Mouse (Mus musculus): ENCODE data around the gene Gfra4. TPM values are rescaled to one million over a fixed set of nuclear protein-coding genes. Genes with fewer than 3 reads are reported as not detected.
A peak's percentile ranks its signal among the peaks of the same experiment; 100 is the strongest.

Gene Gfra4
- total and polyA plus RNA-seq, 2 experiments from 2014 or later = 57.9 to 68.6 TPM

- WGBS = 89% methylated on average over 5 of the region's 5 CpGs
Measured at GRCm38 (mm10) chr2:131080507-131080906, 37.6 kb upstream of the Gfra4 start.

GRCm38 (mm10) chr2:131072536-131072935, 29.6 kb upstream of the Gfra4 start:
- no peak for TF ChIP-seq CTCF (IDR thresholded peaks at IDR 0.05)
- Histone ChIP-seq H3K4me2 (ENCODE audit: low read depth, low read length, poor library complexity, severe bottlenecking) (no peak overlapping the region), H3K27me3 (ENCODE audit: insufficient read depth, low read length) (no peaks in the 10 kb centered on the region), H3K9me3 (ENCODE audit: low read length) (no peaks in the 10 kb centered on the region), H3K27ac (ENCODE audit: low read depth, low read length) (no peak overlapping the region), H3K36me3 (ENCODE audit: insufficient read depth, low read length) (no peaks in the 10 kb centered on the region), H3K4me1 (ENCODE audit: insufficient read depth, low read length) (no peaks in the 10 kb centered on the region), H3K4me3 (ENCODE audit: low read depth, low read length) (no peak overlapping the region), H3K9ac (replicated peaks; ENCODE audit: low read length, poor library complexity, severe bottlenecking) (no peak overlapping the region)
- ATAC-seq (ENCODE audit: low FRiP score) (no peak), DNase-seq (ENCODE audit: low spot score) (no peak)
- 83% methylated on average over 10 of the region's 10 CpGs for WGBS

More at GRCm38 (mm10) chr2:131080507-131080906, 37.6 kb upstream of the Gfra4 start:
- Histone ChIP-seq H3K9me3 (ENCODE audit: low read length) (no peaks in the 10 kb centered on the region), H3K4me3 (ENCODE audit: low read depth, low read length) (no peak overlapping the region), H3K27me3 (ENCODE audit: insufficient read depth, low read length) (no peaks in the 10 kb centered on the region), H3K4me1 (ENCODE audit: insufficient read depth, low read length) (no peaks in the 10 kb centered on the region), H3K27ac (ENCODE audit: low read depth, low read length) (no peak overlapping the region), H3K36me3 (ENCODE audit: insufficient read depth, low read length) (no peaks in the 10 kb centered on the region), H3K4me2 (ENCODE audit: low read depth, low read length, poor library complexity, severe bottlenecking) (no peak overlapping the region), H3K9ac (replicated peaks; ENCODE audit: low read length, poor library complexity, severe bottlenecking) (no peak overlapping the region)
- no peak for TF ChIP-seq CTCF (IDR thresholded peaks at IDR 0.05)
- ATAC-seq (ENCODE audit: low FRiP score) (no peak), DNase-seq (ENCODE audit: low spot score) (no peak)

GRCm38 (mm10) chr2:131067481-131067880, 24.6 kb upstream of the Gfra4 start:
- WGBS = 79% methylated on average over 6 of the region's 6 CpGs
- no peak for DNase-seq (ENCODE audit: low spot score)

DNA sequence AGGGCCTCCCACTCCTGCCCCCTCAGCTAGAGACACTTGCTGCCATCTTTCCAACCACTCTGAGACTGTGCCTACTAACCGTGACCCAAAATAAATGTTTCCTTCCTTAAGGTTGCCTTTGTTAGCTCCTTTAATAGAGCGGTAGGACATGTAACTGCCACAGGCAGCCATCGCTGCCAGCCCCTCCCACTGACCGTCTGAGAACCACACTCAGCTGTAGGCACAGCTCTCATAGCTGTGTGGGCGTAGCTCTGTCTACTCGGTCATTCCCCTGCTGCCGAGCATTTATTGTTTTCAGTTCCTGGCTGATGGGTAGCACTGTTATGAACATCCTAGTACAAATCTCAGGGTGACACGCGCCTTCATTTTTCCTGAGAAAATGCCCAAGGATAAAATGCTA, 23.5 kb upstream of the Gfra4 start:
- Histone ChIP-seq H3K9ac (replicated peaks; ENCODE audit: low read length, poor library complexity, severe bottlenecking) (no peak overlapping the region), H3K4me3 (ENCODE audit: low read depth, low read length) (no peak overlapping the region), H3K9me3 (ENCODE audit: low read length) (no peaks in the 10 kb centered on the region), H3K27me3 (ENCODE audit: insufficient read depth, low read length) (peaks cover 7% of the 10 kb centered on the region; the same call in 1 of the 2 replicates), H3K4me2 (ENCODE audit: low read depth, low read length, poor library complexity, severe bottlenecking) (no peak overlapping the region), H3K4me1 (ENCODE audit: insufficient read depth, low read length) (no peaks in the 10 kb centered on the region), H3K27ac (ENCODE audit: low read depth, low read length) (no peak overlapping the region), H3K36me3 (ENCODE audit: insufficient read depth, low read length) (no peaks in the 10 kb centered on the region)
- DNase-seq (ENCODE audit: low spot score) (no peak), ATAC-seq (ENCODE audit: low FRiP score) (no peak)
- 68% methylated on average over 9 of the region's 9 CpGs for WGBS
- no peak for TF ChIP-seq CTCF (IDR thresholded peaks at IDR 0.05)

More at GRCm38 (mm10) chr2:131067481-131067880, 24.6 kb upstream of the Gfra4 start:
- no peak for TF ChIP-seq CTCF (IDR thresholded peaks at IDR 0.05)
- H3K9me3 ChIP-seq (ENCODE audit: low read length) = no peaks in the 10 kb centered on the region
- H3K4me1 ChIP-seq (ENCODE audit: insufficient read depth, low read length) = no peaks in the 10 kb centered on the region
- no peak overlapping the region for H3K9ac ChIP-seq (replicated peaks; ENCODE audit: low read length, poor library complexity, severe bottlenecking)
- no peak overlapping the region for H3K27ac ChIP-seq (ENCODE audit: low read depth, low read length)
- no peak for ATAC-seq (ENCODE audit: low FRiP score)
- H3K36me3 ChIP-seq (ENCODE audit: insufficient read depth, low read length) = no peaks in the 10 kb centered on the region
- H3K27me3 ChIP-seq (ENCODE audit: insufficient read depth, low read length) = 0 out of 2 replicates have a peak, but pooled peaks cover 3% of the 10 kb centered on the region
- no peak overlapping the region for H3K4me3 ChIP-seq (ENCODE audit: low read depth, low read length)
- no peak overlapping the region for H3K4me2 ChIP-seq (ENCODE audit: low read depth, low read length, poor library complexity, severe bottlenecking)

GRCm38 (mm10) chr2:131063404-131063864, 20.5 kb upstream of the Gfra4 start, which contains the start of gene Adam33:
Adam33 (minus strand) TSS chr2:131063814.
- DNase-seq (ENCODE audit: low spot score) (no peak), ATAC-seq (ENCODE audit: low FRiP score) (peak; percentile 10; the same call in 1 of the 2 replicates)
- H3K4me2 ChIP-seq (ENCODE audit: low read depth, low read length, poor library complexity, severe bottlenecking) = peak within 1 kb of the TSS; percentile 47
- H3K27me3 ChIP-seq (ENCODE audit: insufficient read depth, low read length) = peaks cover 8% of the 10 kb centered on the region; the same call in 1 of the 2 replicates
- no peak for TF ChIP-seq CTCF (IDR thresholded peaks at IDR 0.05)
- H3K27ac ChIP-seq (ENCODE audit: low read depth, low read length) = no peak within 1 kb of the TSS
- no peaks in the 10 kb centered on the region for H3K9me3 ChIP-seq (ENCODE audit: low read length)
- H3K4me3 ChIP-seq (ENCODE audit: low read depth, low read length) = peak within 1 kb of the TSS; percentile 27
- WGBS = 5% methylated on average over 22 of the region's 27 CpGs
- H3K36me3 ChIP-seq (ENCODE audit: insufficient read depth, low read length) = no peaks in the 10 kb centered on the region
- no peak within 1 kb of the TSS for H3K9ac ChIP-seq (replicated peaks; ENCODE audit: low read length, poor library complexity, severe bottlenecking)
- H3K4me1 ChIP-seq (ENCODE audit: insufficient read depth, low read length) = no peaks in the 10 kb centered on the region

- DNase-seq (ENCODE audit: low spot score) (no peak), ATAC-seq (ENCODE audit: low FRiP score) (no peak)
- H3K9me3 ChIP-seq (ENCODE audit: low read length) = no peaks in the 10 kb centered on the region
- TF ChIP-seq CTCF (IDR thresholded peaks at IDR 0.05) = no peak
- no peaks in the 10 kb centered on the region for H3K4me1 ChIP-seq (ENCODE audit: insufficient read depth, low read length)
- no peak overlapping the region for H3K27ac ChIP-seq (ENCODE audit: low read depth, low read length)
- H3K4me3 ChIP-seq (ENCODE audit: low read depth, low read length) = no peak overlapping the region
- H3K9ac ChIP-seq (replicated peaks; ENCODE audit: low read length, poor library complexity, severe bottlenecking) = no peak overlapping the region
- H3K36me3 ChIP-seq (ENCODE audit: insufficient read depth, low read length) = no peaks in the 10 kb centered on the region
- WGBS = 67% methylated on average over 5 of the region's 5 CpGs
- no peak overlapping the region for H3K4me2 ChIP-seq (ENCODE audit: low read depth, low read length, poor library complexity, severe bottlenecking)
- peaks cover 8% of the 10 kb centered on the region; the same call in 1 of the 2 replicates for H3K27me3 ChIP-seq (ENCODE audit: insufficient read depth, low read length)
Measured at GRCm38 (mm10) chr2:131061607-131062006, 18.7 kb upstream of the Gfra4 start.

Data from midbrain, postnatal 0 days (tissue).